Mouse (Mus musculus): ENCODE data around the gene Defb21.

DNA sequence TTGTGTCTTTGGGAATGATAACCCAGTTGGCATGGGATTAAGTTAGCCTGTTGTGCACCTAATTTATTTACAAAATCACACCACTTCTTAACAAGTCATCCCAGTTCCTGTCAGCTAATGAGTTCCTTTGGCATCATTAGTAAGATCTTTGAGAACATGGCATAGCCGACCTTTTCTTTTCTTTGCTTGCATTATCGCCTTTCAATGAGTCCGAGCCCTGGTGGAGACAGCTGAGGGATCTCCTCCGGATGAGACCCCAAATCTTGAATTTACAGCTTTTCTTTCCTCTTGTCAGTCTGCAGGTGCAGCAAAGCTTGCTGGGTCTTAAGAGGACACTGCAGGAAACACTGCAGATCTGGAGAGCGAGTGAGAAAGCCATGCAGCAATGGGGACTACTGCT lies 3.5 kb upstream of the Defb21 start, which contains the start of gene Gm17416:
- TF ChIP-seq CTCF (IDR thresholded peaks at IDR 0.05; ENCODE audit: extremely low read depth, insufficient read length, insufficient replicate concordance, low read depth, low read length), result no peak
- no peak for TF ChIP-seq POLR2A (IDR thresholded peaks at IDR 0.05; ENCODE audit: low read depth, low read length)
